Mouse (Mus musculus): Measurements from ENCODE around the gene Rnf220.

Gene Rnf220

GRCm38 (mm10) chr4:117221836-117222235 is 275.0 kb downstream of the Rnf220 start:
- DNase-seq (ENCODE audit: low spot score): no peak
